Mouse (Mus musculus) heart, postnatal 0 days (tissue): ENCODE results near the gene Prr14. TPM values are rescaled to one million over a fixed set of nuclear protein-coding genes. Genes with fewer than 3 reads are reported as not detected.
"Not testable (repeated sequence)": the region's sequence is repeated elsewhere in the genome, so short reads cannot be mapped to it uniquely, and the experiment has no call there.

Source experiments
- ATAC-seq: fragments of 200-750 bp; cut with Nextera tagmentation; 2 replicates; pipeline ENCODE4 v1.8.0; 2017; ENCODE audit warnings: low read depth, moderate number of reproducible peaks, moderate library complexity; ENCODE audit not compliant: insufficient read depth
- DNase-seq: peaks from one replicate; pipeline ENCODE4 v3.0.0-alpha.2; 2016; ENCODE audit warnings: low spot score
- H3K27ac ChIP-seq: fragments of 300-500 bp; sonication (generic); 2 replicates; pipeline ENCODE4 v1.5.1; 2014; ENCODE audit warnings: low read depth, mild to moderate bottlenecking
- H3K27me3 ChIP-seq: fragments of 300-500 bp; sonication (generic); 2 replicates; pipeline ENCODE4 v1.6.1; 2014; ENCODE audit warnings: low read length, mixed read lengths; ENCODE audit not compliant: control insufficient read depth, insufficient read depth
- H3K36me3 ChIP-seq: fragments of 300-500 bp; sonication (generic); replicated peaks from 2 replicates; pipeline ENCODE4 v1.6.1; 2014; ENCODE audit warnings: low read length, mixed read lengths; ENCODE audit not compliant: control insufficient read depth, insufficient read depth
- H3K4me1 ChIP-seq: fragments of 300-500 bp; sonication (generic); 2 replicates; pipeline ENCODE4 v1.6.1; 2014; ENCODE audit warnings: antibody characterized with exemption; ENCODE audit not compliant: control insufficient read depth, insufficient read depth
- H3K4me2 ChIP-seq: fragments of 300-500 bp; sonication (generic); 2 replicates; pipeline ENCODE4 v1.6.1; 2014; ENCODE audit warnings: low read depth, mild to moderate bottlenecking, low read length, moderate library complexity
- H3K4me3 ChIP-seq: fragments of 300-500 bp; sonication (generic); 2 replicates; pipeline ENCODE4 v1.5.1; 2014; ENCODE audit warnings: low read depth, low read length
- H3K9ac ChIP-seq: fragments of 300-500 bp; sonication (generic); replicated peaks from 2 replicates; pipeline ENCODE4 v1.6.1; 2014; ENCODE audit warnings: low read depth, low read length, mixed read lengths
- H3K9me3 ChIP-seq: fragments of 300-500 bp; sonication (generic); replicated peaks from 2 replicates; pipeline ENCODE4 v1.6.1; 2016; ENCODE audit warnings: low read length; ENCODE audit not compliant: control insufficient read depth
- CTCF ChIP-seq: IDR thresholded peaks from 2 replicates; pipeline ENCODE4 v1.5.1; 2016; ENCODE audit warnings: antibody characterized with exemption, control low read depth, low read depth
- EP300 ChIP-seq: IDR thresholded peaks from 2 replicates; pipeline ENCODE4 v1.6.1; 2016; ENCODE audit warnings: antibody characterized with exemption, low read depth
- WGBS: fragments of 180-500 bp; shearing (Covaris S2); extraction: QIAGEN DNeasy Blood & Tissue Kit; methylation state at CpG from one replicate; pipeline ENCODE4 v1.1.7; 2014; 5-methylcytosine and 5-hydroxymethylcytosine counted together
- polyA plus RNA-seq: library from polyadenylated mRNA; unstranded; fragments of >200 nt; fragmentation: Nextera tagmentation; extraction: Ambion mirVana; gene quantifications from 2 replicates; pipeline ENCODE4 v1.2.1, GENCODE M21; 2015
- total RNA-seq: library from RNA; depleted of rRNA; stranded (reverse); fragments of >200 nt; gene quantifications from 2 replicates; pipeline ENCODE4 v1.2.3, GENCODE M21; 2014; ENCODE audit warnings: low replicate concordance

The Prr14 gene
- total and polyA plus RNA-seq, 2 experiments from 2014 or later = 24.7 to 35.4 TPM

DNA sequence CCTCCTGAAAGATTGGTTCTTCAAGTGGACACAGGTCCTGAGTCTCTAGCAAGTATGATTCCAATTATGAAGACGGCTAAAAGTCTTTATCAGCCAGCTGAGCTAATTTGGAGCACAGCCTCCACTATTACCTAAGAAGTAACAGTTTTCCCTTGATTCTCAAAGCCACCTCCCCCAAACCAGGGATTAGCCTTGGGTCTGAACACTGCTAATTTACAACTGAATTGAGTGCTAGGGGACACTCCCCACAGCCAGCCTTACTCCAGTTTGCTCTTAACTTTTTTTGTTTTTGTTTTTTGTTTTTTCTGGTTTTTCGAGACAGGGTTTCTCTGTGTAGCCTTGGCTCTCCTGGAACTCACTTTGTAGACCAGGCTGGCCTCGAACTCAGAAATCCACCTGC, 5.8 kb downstream of the Prr14 start:
- 91% methylated on average over 3 of the region's 3 CpGs for WGBS
- ATAC-seq (no peak), DNase-seq (no peak)
- Histone ChIP-seq H3K27ac (no peak overlapping the region), H3K4me2 (no peak overlapping the region), H3K9me3 (no peaks in the 10 kb centered on the region), H3K36me3 (peaks cover 18% of the 10 kb centered on the region), H3K9ac (no peak overlapping the region), H3K27me3 (no peaks in the 10 kb centered on the region), H3K4me3 (no peak overlapping the region), H3K4me1 (0 out of 2 replicates have a peak, but pooled peaks cover 5% of the 10 kb centered on the region)
- no peak for TF ChIP-seq CTCF
- no peak for TF ChIP-seq EP300

DNA sequence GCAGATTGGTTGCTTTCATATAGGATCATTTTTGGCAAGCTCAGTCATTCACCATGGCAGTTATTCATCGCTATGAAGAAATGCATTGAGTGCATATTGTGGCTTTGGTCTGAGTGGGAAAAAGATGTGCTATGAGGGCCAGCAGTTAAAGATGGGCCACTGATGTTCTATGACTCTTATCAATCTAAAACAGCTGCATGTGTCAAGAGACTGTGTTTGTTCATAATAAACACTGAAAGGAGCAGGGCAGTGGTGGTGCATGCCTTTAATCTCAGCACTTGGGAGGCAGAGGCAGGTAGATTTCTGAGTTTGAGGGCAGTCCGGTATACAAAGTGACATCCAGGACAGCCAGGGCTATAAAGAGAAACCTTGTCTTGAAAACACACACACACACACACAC, 6.3 kb downstream of the Prr14 start:
- H3K36me3 ChIP-seq = peaks cover 17% of the 10 kb centered on the region
- H3K4me2 ChIP-seq, DNase-seq, H3K27me3 ChIP-seq, H3K4me3 ChIP-seq, ATAC-seq, H3K9ac ChIP-seq, H3K4me1 ChIP-seq, H3K27ac ChIP-seq, H3K9me3 ChIP-seq: not testable (repeated sequence)
- WGBS = 92% methylated on average over 2 of the region's 2 CpGs

GRCm38 (mm10) chr7:127466606-127467005, 7.2 kb downstream of the Prr14 start:
- no peaks in the 10 kb centered on the region for H3K9me3 ChIP-seq
- no peak overlapping the region for H3K4me3 ChIP-seq
- TF ChIP-seq CTCF = no peak
- no peak for TF ChIP-seq EP300
- 85% methylated on average over 4 of the region's 4 CpGs for WGBS
- no peaks in the 10 kb centered on the region for H3K27me3 ChIP-seq
- H3K9ac ChIP-seq = no peak overlapping the region
- H3K4me1 ChIP-seq = 0 out of 2 replicates have a peak, but pooled peaks cover 5% of the 10 kb centered on the region
- ATAC-seq = no peak
- DNase-seq = no peak
- peaks cover 10% of the 10 kb centered on the region for H3K36me3 ChIP-seq
- no peak overlapping the region for H3K4me2 ChIP-seq
- H3K27ac ChIP-seq = no peak overlapping the region

- H3K36me3 ChIP-seq = peaks cover 28% of the 10 kb centered on the region
These were observed 10.8 kb downstream of the Prr14 start for GRCm38 (mm10) chr7:127470011-127470715.

DNA sequence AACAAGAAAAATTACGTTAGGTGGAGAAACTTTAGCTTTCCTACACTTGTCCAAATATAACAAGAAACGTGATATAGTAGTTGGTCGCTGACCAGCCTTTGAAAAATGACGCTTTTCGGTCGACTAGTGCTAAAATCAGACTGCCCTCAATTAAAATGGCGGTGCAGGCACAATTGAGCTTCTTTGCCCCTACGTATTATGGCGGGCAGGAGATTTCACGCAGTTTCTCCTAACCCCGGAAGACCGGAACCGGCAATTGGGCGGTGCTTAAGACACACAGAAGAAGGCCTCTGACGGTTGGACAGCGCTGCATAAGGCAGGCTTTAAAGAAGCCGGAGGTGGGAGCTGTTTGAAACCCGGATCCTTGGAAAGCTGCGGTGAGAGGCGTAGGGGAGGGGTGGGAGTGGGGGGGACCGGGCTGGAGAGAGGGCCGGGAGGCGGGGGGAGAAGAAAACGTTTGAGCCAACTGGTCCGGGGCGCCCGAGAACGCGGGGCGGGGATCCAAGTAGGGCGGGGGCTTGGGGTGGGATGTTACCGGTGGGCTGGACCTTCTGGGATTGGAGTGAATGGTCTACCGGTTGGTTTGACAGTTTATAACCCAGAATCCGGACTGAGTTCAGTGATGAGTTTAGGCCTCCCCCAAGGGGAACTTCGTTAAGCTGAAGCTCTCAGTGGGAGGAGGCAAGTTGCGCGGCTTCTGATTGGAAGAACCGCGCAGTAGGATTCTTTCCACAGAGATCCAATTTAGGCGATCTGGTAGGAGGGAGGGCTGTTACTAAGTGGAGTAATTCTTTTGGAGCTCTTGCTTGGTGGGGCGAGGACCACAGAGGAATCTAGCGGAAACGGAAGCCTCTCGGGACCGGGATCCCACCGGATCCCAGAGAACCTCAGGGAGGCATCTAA, 11.6 kb downstream of the Prr14 start:
- peak; percentile 80; the same call in 1 of the 2 replicates for TF ChIP-seq EP300
- no peak for TF ChIP-seq CTCF
- Histone ChIP-seq H3K36me3 (peaks cover 36% of the 10 kb centered on the region), H3K27me3 (no peaks in the 10 kb centered on the region), H3K9me3 (no peaks in the 10 kb centered on the region), H3K27ac (peak overlapping the region; percentile 95), H3K9ac (peak overlapping the region; percentile 95), H3K4me3 (peak overlapping the region; percentile 68), H3K4me2 (peak overlapping the region; percentile 97), H3K4me1 (peaks cover 13% of the 10 kb centered on the region)
- ATAC-seq = peak; percentile 93
- under 1% methylated on average over 46 of the region's 46 CpGs for WGBS
- peak; percentile 97 for DNase-seq

More at GRCm38 (mm10) chr7:127470011-127470715, 10.8 kb downstream of the Prr14 start:
- Histone ChIP-seq H3K9me3 (no peaks in the 10 kb centered on the region), H3K27ac (peak overlapping the region; percentile 95), H3K4me1 (peaks cover 13% of the 10 kb centered on the region), H3K4me2 (peak overlapping the region; percentile 97), H3K4me3 (peak overlapping the region; percentile 68), H3K27me3 (no peaks in the 10 kb centered on the region), H3K9ac (peak overlapping the region; percentile 95)
- peak; percentile 30 for DNase-seq
- TF ChIP-seq EP300 (no peak), CTCF (no peak)
- ATAC-seq = no peak
- 8% methylated on average over 10 of the region's 10 CpGs for WGBS
